Mouse (Mus musculus) ZHBTc4 (cell line): ENCODE measurements around the gene Tmsb10.

Experiments
- DNase-seq: peaks from one replicate; pipeline ENCODE4 v3.0.0-alpha.2; 2011; ENCODE audit warnings: low read depth, low spot score

The Tmsb10 gene

DNA sequence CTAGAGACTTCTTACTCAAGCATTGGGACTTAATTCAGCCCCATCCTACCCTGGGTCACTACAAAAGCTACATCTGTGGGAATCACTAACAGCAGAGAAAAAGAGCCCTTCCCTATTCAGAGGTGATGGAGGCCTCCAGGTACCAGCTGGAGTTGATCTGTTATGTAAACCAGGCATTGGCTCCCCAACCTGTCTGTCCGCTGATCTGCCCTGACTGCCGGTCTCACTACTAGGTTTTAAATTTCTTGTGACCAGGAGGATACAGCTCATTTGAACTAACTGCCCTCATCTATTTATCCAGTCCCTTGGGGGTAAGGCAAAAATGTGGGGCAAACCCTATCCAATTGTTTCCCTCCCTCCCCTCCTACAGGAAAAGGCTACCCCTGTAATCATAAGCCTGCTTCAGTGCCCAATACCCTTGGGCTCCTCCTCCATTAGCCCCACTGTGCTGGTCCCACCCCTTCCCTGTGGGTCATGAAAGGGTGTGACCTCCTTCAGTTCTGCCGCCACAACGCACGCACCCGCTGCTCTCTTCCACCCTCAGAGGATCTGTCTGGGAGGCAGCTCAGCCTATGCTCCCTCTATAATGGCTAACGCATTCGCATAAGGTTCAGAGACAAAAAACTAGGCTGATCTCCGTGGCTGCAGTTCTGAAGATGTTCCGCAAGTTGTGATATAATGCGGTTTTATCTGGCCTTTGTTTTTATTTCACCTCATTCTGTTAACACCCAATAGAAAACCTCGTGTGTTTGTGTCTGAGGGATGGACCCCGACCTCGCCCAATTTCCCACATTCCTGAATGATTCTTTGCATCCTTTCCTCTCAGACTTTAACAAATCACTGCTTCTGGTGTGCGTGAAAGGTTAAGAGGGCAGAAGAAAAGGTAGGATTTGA lies 2.1 kb downstream of the Tmsb10 start:
- peak; percentile 94 for DNase-seq

DNA sequence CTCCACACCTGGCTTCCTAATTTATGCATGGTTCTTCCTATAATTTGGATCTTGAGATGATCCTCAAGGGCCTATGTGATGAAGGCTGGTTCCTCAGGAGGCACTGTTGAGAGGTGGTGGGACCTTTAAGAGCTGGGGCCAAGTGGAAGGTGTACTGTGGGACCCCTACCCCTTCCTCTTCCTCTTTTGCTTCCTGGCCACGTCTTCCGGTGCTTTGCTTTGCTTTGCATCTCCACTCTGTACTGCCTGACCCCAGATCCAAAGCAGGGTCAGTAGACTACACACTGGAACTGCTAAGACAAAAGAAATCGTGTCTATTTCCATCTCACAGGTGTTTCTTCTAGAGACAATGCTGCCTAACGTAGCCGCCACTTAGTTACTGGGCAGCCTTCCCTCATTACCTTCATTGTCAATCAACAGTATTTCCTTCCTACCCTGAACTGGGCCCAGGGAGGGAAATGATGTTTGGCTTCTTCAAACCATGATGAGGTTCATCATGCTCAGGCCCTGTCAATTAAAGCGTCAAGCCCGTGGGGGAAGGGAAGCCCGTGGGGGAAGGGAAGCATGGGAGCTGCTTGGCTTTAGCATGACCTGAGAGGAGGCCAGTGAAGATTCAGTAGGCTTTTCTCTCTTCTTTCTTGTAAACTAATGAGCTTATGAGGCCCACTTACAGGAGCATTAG lies 2.9 kb downstream of the Tmsb10 start:
- peak; percentile 46 for DNase-seq

DNA sequence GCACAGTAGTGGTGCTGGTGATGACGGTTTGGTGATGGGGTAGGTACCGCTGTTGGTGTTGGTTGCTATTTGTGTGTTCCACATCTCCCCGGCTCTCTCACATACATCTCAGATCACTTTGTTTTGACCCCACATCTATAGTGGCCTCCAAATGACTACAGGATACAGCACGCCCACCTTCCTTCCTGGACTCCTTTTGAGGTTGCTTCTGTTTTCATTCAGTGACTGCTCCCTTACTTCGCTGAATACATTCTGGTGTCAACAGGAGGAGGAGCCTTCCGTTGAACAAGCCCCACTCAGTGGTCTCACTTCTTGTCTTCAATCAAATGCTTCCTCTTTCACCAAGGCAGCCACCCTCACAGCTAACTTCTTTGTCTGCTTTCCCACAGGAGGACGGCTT lies 3.8 kb downstream of the Tmsb10 start:
- peak; percentile 21 for DNase-seq

DNA sequence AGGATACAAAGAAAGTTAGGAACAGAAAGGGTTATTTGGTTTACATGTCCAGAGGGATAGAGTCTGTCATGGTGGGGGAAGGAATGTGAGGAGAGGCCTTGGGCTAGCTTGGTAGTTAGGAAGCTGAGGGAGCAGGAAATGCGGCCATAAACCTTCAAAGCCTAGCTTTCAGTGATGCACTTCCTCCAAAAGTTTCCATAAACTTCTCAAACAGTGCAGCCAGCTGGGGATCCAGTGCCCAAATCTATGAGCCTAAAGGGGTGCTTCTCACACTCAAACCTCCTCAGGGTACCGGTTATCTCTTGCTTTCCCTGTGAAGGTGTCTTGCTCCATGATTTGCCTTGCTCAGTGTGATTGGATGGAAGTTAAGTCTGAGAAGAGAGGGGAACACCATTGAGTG lies 5.6 kb downstream of the Tmsb10 start:
- DNase-seq = no peak

DNA sequence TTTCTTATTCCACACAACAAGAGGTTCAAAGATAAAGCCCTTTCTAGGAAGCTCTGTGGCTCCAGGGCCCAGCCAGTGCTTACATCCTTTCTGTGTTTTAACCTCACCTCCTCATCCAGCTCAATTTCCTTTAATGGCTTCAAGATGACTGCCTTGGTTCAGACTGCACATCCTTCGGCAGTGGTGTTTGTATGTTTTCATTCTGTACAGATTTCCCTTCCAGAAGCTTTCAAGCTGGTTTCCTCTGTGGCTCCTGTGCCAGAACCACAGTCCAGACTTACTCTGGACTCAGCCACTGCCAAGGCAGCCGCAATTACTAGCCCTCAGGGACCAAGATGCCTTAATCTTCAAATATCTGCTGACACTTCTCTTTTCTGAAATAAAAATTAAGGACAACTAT lies 6.3 kb downstream of the Tmsb10 start:
- no peak for DNase-seq

DNA sequence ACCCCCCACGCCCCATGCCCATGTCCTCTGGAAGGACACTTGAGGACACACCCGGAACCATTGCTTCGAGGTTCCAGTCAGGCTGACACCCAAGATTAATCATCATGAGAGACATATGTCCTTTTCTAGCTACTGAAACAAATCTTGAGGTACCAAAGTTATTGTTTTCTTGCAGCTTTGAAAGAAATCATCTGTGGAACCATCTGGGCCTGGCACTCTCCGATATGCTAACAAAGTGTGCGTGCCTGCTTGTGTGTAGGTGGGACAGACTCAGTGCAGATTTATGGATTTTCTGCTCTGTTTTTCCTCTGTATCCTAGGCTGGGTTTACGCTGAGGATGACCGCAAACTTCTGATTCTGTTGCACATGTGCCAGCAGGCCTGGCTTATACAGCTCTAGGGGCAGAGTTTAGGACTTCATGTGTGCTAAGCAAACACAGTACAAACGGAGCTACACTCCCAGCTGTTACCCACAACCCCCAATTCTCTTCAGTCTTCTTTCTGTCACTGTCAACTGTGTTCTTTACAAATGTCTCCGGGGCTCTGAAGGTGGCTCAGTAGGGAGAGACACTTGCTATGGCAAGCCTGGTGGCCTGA lies 9.3 kb downstream of the Tmsb10 start:
- no peak for DNase-seq

DNA sequence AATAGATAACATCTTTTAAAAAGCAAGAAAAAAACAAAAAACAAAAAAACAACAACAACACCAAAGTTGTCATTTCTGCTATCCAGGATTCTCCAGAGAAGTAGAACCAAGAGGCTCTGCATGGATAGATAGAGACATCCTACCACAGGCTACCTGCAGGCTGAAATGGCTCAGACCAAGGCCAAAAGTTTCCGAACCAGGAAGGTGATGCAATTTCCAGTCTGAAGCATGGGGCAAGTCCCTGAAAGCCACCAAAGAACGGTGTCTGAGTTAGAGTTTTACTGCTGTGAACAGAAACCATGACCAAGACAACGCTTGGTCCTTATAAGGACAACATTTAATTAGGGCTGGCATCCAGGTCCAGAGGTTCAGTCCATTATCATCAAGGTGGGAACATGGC lies 10.2 kb downstream of the Tmsb10 start:
- no peak for DNase-seq

DNA sequence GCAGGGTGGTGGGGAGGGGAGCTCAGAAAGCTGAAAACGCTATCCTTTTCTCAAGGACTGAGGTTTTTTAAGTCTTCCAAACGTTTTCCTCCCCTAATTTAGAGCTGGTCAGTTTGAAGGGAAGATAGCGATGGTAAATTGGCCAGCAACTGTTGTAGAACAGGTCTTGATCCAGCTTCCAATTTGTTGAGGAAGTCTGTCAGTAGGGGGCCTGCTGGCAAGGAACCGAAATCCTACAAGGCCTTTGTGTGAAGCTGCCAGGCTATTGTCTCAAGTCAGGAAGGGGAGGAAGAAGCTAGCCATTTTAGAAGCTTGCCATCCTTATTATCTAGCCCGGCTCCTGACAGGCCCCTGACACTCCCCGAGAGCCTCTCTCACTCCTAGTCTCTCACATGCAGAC lies 10.6 kb downstream of the Tmsb10 start:
- peak; percentile 25 for DNase-seq

DNA sequence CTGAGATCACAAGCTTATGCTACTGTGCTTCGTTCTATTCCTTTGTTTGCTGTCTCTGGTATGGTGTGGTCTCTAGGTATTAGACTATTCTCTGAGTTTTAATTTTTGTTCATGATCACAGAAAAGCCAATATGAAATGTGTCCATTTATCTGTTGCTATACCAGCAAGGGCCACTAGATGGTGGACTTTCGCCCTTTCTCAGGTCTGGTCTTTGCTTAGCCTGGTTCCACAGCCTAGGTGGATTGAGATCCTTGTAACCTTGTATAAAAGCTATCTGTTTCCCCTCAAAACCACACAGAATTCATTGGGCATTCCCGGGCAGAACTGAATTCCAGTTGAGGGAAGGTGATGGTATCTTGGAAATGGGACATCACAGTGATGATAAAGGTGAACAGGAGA lies 18.1 kb downstream of the Tmsb10 start:
- DNase-seq = peak; percentile 72

DNA sequence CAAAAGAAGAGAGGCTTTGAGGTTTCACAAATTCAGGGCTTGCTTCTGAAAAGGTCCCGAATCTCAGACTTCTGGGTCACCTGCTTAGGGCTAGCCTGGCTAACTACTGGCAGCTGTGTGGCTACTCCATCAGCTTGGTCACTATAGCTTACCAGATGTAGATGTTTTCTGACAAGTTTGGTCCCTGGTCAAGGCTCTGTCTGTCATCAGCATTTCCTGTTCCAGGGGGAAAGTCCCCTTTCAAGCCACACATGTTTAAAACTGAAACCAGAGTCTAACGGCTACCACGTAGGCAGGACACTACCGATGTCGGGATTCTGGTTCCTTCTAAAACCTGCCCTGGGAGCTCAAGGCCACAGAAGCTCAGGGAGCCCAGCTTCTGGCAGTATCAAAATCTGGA lies 20.7 kb downstream of the Tmsb10 start:
- DNase-seq = no peak

DNA sequence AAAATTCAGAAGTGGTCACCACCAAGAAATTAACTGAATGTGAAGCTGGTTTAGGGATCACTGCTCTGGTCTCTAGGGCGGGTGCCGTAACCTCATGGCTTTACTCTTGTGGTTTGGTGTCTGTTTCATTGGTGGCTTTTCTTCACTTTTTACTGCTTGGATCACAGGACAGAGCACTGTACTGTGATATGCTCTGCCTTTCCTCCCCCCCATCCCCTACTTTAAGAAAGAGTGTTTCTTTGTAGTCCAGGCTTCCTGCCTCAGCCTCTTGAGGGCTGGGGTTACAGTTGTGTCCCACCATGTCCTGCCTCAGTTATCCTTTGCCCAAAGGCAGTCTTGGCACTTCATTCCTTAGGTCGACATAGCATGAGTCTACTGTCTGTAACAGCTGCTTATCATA lies 21.1 kb downstream of the Tmsb10 start:
- DNase-seq = no peak

DNA sequence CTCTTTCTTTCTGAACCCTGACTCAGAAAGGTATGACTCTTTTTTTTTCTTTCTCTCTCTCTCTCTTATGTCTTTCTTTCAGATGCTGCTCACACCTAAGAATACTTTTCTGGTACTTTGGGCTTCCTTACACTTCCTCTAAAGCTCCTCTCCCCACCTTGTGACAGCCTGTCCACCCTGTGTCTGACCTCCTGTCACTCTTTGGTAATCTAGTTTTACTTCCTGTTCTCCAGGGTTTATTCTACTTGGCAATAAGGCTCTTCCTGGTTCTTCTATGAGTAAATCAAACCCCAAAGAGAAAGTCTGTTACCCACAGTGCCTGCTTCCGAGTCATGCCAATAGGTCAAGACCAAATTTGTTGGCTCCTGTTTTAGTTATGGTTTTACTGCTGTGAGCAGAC lies 25.6 kb downstream of the Tmsb10 start:
- DNase-seq = no peak

DNA sequence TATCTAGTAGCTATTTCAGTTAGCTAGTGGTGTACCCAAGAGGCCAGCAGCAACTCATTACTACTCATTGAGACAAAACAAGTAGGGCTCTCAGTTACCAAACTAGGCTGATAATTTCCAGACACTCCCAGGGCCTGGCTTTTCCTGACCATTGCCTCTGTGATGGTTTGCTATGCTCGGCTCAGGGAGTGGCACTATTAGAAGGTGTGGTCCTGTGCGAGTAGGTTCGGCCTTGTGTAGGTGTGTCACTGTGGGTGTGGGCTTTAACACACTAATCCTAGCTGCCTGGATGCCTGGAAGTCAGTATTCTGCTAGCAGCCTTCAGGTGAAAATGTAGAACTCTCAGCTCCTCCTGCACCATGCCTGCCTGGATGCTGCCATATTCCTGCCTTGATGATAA lies 27.0 kb downstream of the Tmsb10 start:
- peak; percentile 40 for DNase-seq

DNA sequence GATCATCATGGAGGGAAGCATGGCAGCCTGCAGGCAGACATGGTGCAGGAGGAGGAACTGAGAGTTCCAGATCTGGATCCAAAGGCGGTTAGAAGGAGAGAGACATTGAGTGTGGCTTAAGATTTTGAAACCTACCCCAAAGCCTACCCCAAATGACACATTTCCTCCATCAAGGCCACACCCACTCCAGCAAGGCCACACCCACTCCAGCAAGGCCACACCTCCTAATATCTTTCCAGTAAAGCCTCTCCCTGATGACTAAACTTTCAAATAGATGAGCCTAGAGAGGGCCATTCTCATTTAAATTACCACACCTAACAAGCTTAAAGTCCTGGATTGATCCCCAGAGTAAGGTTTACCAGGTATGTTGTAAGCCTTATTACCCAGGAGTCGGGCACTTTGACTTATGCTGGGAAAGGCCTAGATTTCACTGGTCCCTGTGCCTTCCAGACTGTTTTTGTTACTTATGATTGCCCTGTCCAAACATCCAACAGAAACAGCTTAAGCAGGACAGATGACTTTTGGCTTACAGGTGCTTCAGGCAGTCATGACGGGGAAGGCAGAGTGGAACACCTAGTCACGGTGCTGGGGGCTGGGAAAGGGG lies 28.7 kb downstream of the Tmsb10 start:
- peak; percentile 51 for DNase-seq

DNA sequence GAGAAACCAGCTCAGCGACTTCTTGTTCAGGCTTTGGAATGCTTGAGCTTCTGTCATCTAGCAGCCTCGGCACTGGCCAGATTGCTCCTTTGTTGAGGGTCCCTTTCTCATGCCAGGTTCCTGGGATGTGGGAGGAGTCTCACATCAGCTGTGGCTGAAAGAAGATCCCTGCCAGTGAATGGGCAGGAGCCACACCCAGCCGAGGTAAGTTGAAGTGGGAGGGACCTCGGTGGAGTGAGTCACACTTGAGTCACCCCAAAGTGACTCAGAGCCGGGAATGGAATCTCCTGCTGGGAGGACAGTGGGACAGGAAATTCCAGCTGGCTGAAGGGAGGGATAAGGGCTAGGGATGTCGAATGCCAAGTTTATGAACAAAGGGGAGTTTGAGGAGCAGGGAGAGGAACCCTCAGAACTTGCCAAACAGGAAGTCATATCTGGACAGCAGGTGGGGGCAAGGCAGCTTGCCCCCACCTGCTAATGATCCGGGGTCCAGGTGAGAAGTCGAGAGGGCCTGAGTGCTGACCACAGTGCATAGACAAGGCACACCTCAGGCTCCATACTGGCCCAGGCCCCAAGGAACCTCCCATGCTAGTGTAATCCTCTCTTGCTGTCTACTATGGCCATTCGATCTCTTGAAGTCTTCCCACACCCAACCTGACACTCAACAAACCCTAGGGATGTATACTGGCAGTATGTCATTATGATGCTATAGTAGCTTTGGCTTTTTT lies 31.6 kb downstream of the Tmsb10 start:
- peak; percentile 98 for DNase-seq

DNA sequence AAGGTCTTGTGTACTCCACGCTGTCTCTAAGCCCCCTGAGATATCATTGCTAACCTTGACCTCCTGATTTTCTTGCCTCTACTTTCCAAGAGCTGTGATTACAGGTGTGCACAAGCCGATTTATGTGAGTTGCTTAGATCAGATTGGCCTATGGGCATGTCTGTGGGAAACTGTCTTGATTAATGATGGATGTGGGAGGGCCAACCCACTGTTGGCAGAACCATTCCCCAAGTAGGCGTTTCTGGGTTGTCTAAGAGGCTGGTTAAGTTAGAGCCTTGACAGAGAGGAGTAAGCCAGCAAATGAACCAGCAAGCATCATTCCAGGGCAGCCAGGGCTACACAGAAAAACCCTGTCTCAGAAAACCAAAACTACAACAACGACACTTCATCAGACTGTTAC lies 32.5 kb downstream of the Tmsb10 start:
- DNase-seq = no peak

DNA sequence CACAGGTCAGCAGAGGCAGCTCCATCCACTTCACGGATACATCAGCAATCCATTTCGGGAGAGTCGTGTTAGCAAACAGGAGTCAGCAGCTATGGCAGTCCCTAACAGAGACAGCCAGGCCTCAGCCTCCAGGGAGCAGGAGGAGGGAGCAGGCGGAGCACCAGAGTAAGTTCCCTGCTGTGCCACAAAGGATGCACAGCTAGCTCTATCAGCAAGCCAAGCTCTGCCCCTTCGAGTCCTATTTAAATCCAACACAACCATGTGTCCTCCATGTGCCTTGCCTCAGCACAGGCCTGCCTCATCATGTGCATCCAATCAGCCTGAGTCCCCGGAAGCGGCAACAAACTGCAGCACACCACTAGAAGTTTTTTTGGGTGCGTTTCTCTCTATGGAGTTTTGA lies 35.2 kb downstream of the Tmsb10 start:
- peak; percentile 61 for DNase-seq

DNA sequence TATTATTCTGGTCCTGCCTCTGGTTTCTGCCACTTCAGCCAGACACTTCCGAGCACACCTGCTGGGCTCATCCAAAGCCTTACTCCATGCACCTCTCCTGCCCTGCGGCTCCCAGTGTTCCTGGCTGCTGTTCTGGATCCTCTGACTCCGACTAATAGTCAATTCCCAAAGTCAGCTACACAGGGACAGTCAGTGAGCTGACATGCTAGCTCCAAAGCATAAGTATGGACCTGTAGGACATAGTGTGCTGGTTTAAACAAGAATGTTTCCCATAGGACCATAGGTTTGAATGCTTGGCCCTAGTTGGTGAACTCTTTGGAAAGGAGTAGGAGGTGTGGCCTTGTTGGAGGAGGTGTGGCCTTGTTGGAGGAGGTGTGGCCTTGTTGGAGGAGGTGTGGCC lies 37.5 kb downstream of the Tmsb10 start:
- peak; percentile 64 for DNase-seq

DNA sequence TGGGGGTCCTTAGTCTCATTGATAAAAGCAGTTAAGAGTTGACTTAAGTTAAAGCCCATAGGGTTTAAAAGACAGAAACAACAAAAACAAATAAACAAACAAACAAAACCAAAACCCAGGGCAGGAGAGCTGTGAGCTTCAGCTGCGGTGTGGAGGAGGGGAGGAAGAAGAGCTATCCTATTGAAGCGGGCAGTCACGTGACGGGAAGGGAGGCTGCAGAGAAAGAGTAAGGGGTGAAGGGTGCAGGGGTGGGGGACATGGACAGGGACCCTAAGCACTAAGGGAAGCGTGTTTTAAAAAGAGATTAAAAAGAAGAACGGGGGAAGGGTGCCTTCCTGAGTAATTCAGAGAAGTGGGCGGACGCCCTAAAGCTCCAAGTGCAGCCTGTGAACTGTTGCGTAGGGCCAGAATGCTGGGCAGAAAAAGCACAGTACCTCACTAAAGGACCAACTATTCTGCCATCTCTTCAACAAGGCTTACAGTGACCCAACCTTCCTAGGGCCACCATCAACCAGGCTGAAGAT lies 40.0 kb downstream of the Tmsb10 start:
- DNase-seq = no peak

DNA sequence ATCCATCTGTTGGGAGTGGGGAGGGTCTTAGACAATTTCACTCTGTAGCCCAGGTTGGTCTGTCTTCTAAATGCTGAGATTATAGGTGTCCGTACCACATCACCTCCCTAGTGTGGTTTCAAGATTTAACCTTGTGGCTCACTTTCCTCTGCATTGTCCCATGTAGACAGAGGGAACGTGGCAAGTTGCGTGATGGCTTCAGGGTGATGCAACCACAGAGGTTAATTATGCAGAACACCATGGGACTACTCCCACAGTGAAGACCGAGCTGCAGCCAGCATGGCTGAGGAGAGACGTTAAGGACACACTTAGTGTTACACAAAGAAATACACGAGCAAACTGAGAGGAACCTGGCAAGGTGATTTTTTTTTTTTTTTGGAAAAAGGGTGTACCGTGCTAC lies 42.2 kb downstream of the Tmsb10 start:
- no peak for DNase-seq

DNA sequence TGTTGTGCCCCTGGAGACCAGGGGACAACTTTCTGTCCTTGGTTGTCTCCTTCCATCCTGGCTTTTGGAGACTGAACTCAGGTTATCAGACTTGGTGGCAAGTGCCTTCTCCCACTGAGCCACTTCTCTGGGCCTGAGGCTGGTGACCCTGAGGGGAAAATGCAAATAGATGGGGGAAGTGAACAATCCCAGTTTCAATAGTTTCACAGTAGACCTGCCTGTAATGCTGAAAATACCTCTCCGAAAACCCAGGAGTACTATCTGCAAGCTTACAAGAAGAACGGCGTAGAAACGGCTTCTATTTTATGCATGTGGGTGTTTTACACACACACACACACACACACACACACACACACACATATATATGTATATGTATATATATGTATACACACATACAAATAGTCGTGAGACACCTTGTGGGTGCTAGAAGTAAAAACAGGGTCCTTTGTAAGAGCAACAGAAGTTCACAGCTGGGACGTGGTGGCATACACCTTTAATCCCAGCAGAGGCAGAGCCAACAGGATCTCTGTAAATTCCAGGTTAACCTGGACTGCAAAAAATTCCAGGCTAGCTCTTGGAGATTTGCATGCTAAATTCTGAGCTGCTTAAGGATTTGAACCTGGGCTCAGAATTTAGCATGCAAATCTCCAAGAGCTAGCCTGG lies 44.3 kb downstream of the Tmsb10 start:
- DNase-seq = no peak
